Mouse (Mus musculus) heart, postnatal 0 days (tissue): Measurements from ENCODE around the gene Slc16a5. TPM values are rescaled to one million over a fixed set of nuclear protein-coding genes. Genes with fewer than 3 reads are reported as not detected.

Experiments used
- ATAC-seq: fragments of 200-750 bp; cut with Nextera tagmentation; 2 replicates; pipeline ENCODE4 v1.8.0; 2017; ENCODE audit warnings: low read depth, moderate number of reproducible peaks, moderate library complexity; ENCODE audit not compliant: insufficient read depth
- DNase-seq: peaks from one replicate; pipeline ENCODE4 v3.0.0-alpha.2; 2016; ENCODE audit warnings: low spot score
- H3K27ac ChIP-seq: fragments of 300-500 bp; sonication (generic); 2 replicates; pipeline ENCODE4 v1.5.1; 2014; ENCODE audit warnings: low read depth, mild to moderate bottlenecking
- H3K27me3 ChIP-seq: fragments of 300-500 bp; sonication (generic); 2 replicates; pipeline ENCODE4 v1.6.1; 2014; ENCODE audit warnings: low read length, mixed read lengths; ENCODE audit not compliant: control insufficient read depth, insufficient read depth
- H3K36me3 ChIP-seq: fragments of 300-500 bp; sonication (generic); replicated peaks from 2 replicates; pipeline ENCODE4 v1.6.1; 2014; ENCODE audit warnings: low read length, mixed read lengths; ENCODE audit not compliant: control insufficient read depth, insufficient read depth
- H3K4me1 ChIP-seq: fragments of 300-500 bp; sonication (generic); 2 replicates; pipeline ENCODE4 v1.6.1; 2014; ENCODE audit warnings: antibody characterized with exemption; ENCODE audit not compliant: control insufficient read depth, insufficient read depth
- H3K4me2 ChIP-seq: fragments of 300-500 bp; sonication (generic); 2 replicates; pipeline ENCODE4 v1.6.1; 2014; ENCODE audit warnings: low read depth, mild to moderate bottlenecking, low read length, moderate library complexity
- H3K4me3 ChIP-seq: fragments of 300-500 bp; sonication (generic); 2 replicates; pipeline ENCODE4 v1.5.1; 2014; ENCODE audit warnings: low read depth, low read length
- H3K9ac ChIP-seq: fragments of 300-500 bp; sonication (generic); replicated peaks from 2 replicates; pipeline ENCODE4 v1.6.1; 2014; ENCODE audit warnings: low read depth, low read length, mixed read lengths
- H3K9me3 ChIP-seq: fragments of 300-500 bp; sonication (generic); replicated peaks from 2 replicates; pipeline ENCODE4 v1.6.1; 2016; ENCODE audit warnings: low read length; ENCODE audit not compliant: control insufficient read depth
- CTCF ChIP-seq: IDR thresholded peaks from 2 replicates; pipeline ENCODE4 v1.5.1; 2016; ENCODE audit warnings: antibody characterized with exemption, control low read depth, low read depth
- EP300 ChIP-seq: IDR thresholded peaks from 2 replicates; pipeline ENCODE4 v1.6.1; 2016; ENCODE audit warnings: antibody characterized with exemption, low read depth
- WGBS: fragments of 180-500 bp; shearing (Covaris S2); extraction: QIAGEN DNeasy Blood & Tissue Kit; methylation state at CpG from one replicate; pipeline ENCODE4 v1.1.7; 2014; 5-methylcytosine and 5-hydroxymethylcytosine counted together
- polyA plus RNA-seq: library from polyadenylated mRNA; unstranded; fragments of >200 nt; fragmentation: Nextera tagmentation; extraction: Ambion mirVana; gene quantifications from 2 replicates; pipeline ENCODE4 v1.2.1, GENCODE M21; 2015
- total RNA-seq: library from RNA; depleted of rRNA; stranded (reverse); fragments of >200 nt; gene quantifications from 2 replicates; pipeline ENCODE4 v1.2.3, GENCODE M21; 2014; ENCODE audit warnings: low replicate concordance

Gene Slc16a5
- total and polyA plus RNA-seq, 2 experiments from 2014 or later: 0.11 to 0.99 TPM

- Histone ChIP-seq H3K4me1 (peaks cover 38% of the 10 kb centered on the region), H3K27ac (no peak overlapping the region), H3K4me2 (no peak overlapping the region), H3K9ac (no peak overlapping the region), H3K9me3 (no peaks in the 10 kb centered on the region), H3K27me3 (no peaks in the 10 kb centered on the region), H3K4me3 (no peak overlapping the region), H3K36me3 (peaks cover 5% of the 10 kb centered on the region; the same call in 1 of the 2 replicates)
- DNase-seq (no peak), ATAC-seq (no peak)
- 85% methylated on average over 2 of the region's 2 CpGs for WGBS
- TF ChIP-seq CTCF: no peak
- no peak for TF ChIP-seq EP300
Measured at GRCm38 (mm10) chr11:115508061-115508460, 45.8 kb downstream of the Slc16a5 start.

GRCm38 (mm10) chr11:115509773-115510506 is 47.7 kb downstream of the Slc16a5 start:
- Histone ChIP-seq H3K36me3 (no peaks in the 10 kb centered on the region), H3K9me3 (no peaks in the 10 kb centered on the region), H3K9ac (peak overlapping the region; percentile 38; the same call in 1 of the 2 replicates), H3K4me1 (peaks cover 38% of the 10 kb centered on the region), H3K27ac (peak overlapping the region; percentile 77), H3K4me3 (peak overlapping the region; percentile 11; the same call in 1 of the 2 replicates), H3K4me2 (peak overlapping the region; percentile 86), H3K27me3 (no peaks in the 10 kb centered on the region)
- 16% methylated on average over 6 of the region's 6 CpGs for WGBS
- no peak for TF ChIP-seq EP300
- no peak for ATAC-seq
- DNase-seq: peak; percentile 39

- H3K4me3 ChIP-seq: no peak overlapping the region
- 25% methylated on average over 5 of the region's 5 CpGs for WGBS
- H3K9me3 ChIP-seq: no peaks in the 10 kb centered on the region
- peaks cover 38% of the 10 kb centered on the region for H3K4me1 ChIP-seq
- DNase-seq: no peak
- 0 out of 2 replicates have a peak overlapping the region, but pooled peaks have one; percentile 13 for H3K9ac ChIP-seq
- no peaks in the 10 kb centered on the region for H3K27me3 ChIP-seq
- H3K36me3 ChIP-seq: no peaks in the 10 kb centered on the region
- no peak for TF ChIP-seq CTCF
- TF ChIP-seq EP300: no peak
- H3K27ac ChIP-seq: peak overlapping the region; percentile 77
- no peak for ATAC-seq
- H3K4me2 ChIP-seq: peak overlapping the region; percentile 86
Measured at GRCm38 (mm10) chr11:115510507-115510888, 48.2 kb downstream of the Slc16a5 start.

- Histone ChIP-seq H3K9me3 (no peaks in the 10 kb centered on the region), H3K36me3 (no peaks in the 10 kb centered on the region), H3K9ac (0 out of 2 replicates have a peak overlapping the region, but pooled peaks have one; percentile 13), H3K4me2 (peak overlapping the region; percentile 86), H3K4me1 (peaks cover 34% of the 10 kb centered on the region), H3K27ac (peak overlapping the region; percentile 88; the same call in 1 of the 2 replicates), H3K27me3 (no peaks in the 10 kb centered on the region), H3K4me3 (peak overlapping the region; percentile 90; the same call in 1 of the 2 replicates)
- 52% methylated on average over 2 of the region's 2 CpGs for WGBS
- DNase-seq (no peak), ATAC-seq (no peak)
- no peak for TF ChIP-seq EP300
- no peak for TF ChIP-seq CTCF
Measured at GRCm38 (mm10) chr11:115511121-115511520, 48.8 kb downstream of the Slc16a5 start.

GRCm38 (mm10) chr11:115512004-115512403 is 49.7 kb downstream of the Slc16a5 start:
- H3K9me3 ChIP-seq: no peaks in the 10 kb centered on the region
- no peaks in the 10 kb centered on the region for H3K36me3 ChIP-seq
- H3K4me1 ChIP-seq: peaks cover 27% of the 10 kb centered on the region
- TF ChIP-seq CTCF (no peak), EP300 (no peak)
- ATAC-seq (no peak), DNase-seq (no peak)
- 45% methylated on average over 3 of the region's 3 CpGs for WGBS
- peak overlapping the region; percentile 86 for H3K4me2 ChIP-seq
- no peaks in the 10 kb centered on the region for H3K27me3 ChIP-seq
- peak overlapping the region; percentile 93 for H3K9ac ChIP-seq
- H3K4me3 ChIP-seq: peak overlapping the region; percentile 90
- H3K27ac ChIP-seq: peak overlapping the region; percentile 88
